Mouse (Mus musculus) CD4-positive, CD25-positive, alpha-beta regulatory T cell, adult 4 months (primary cell): ENCODE measurements at regions not wholly inside any gene's neighbourhood (a gene's known extent, or its start where the extent isn't known, plus 50 kb on each side); places are given as distances from the start of the nearest gene placed in this dataset.
"Not testable (repeated sequence)": the region's sequence is repeated elsewhere in the genome, so short reads cannot be mapped to it uniquely, and the experiment has no call there.

ENCODE experiments used
- ATAC-seq: one replicate; pipeline ENCODE4 v1.8.0; 2017

GRCm38 (mm10) chr5:23331041-23331440 lies 103.2 kb upstream of the Kmt2e start:
- ATAC-seq, result no peak

- no peak for ATAC-seq
Measured at GRCm38 (mm10) chr5:23347208-23347607, 87.0 kb upstream of the Kmt2e start.

- peak; percentile 61 for ATAC-seq
Measured at GRCm38 (mm10) chr5:23350647-23351046, 83.6 kb upstream of the Kmt2e start.

GRCm38 (mm10) chr5:23362412-23362811 lies 71.8 kb upstream of the Kmt2e start:
- not testable (repeated sequence) for ATAC-seq
